Mouse (Mus musculus): ENCODE results near the gene Slc1a4. TPM values are rescaled to one million over a fixed set of nuclear protein-coding genes. Genes with fewer than 3 reads are reported as not detected.

The Slc1a4 gene
- polyA plus RNA-seq, 1 experiment = 2.9 TPM

- DNase-seq (ENCODE audit: low spot score) = no peak
These were observed 7.3 kb downstream of the Slc1a4 start for GRCm38 (mm10) chr11:20325073-20325694.

- no peak for DNase-seq (ENCODE audit: low spot score)
These were observed 8.5 kb downstream of the Slc1a4 start for GRCm38 (mm10) chr11:20324006-20324405.

- no peak for DNase-seq (ENCODE audit: low spot score)
These were observed 10.1 kb downstream of the Slc1a4 start for GRCm38 (mm10) chr11:20322366-20322765.

- DNase-seq (ENCODE audit: low spot score) = no peak
These were observed 11.9 kb downstream of the Slc1a4 start for GRCm38 (mm10) chr11:20320661-20321060.

- DNase-seq (ENCODE audit: low spot score) = no peak
These were observed 13.7 kb downstream of the Slc1a4 start for GRCm38 (mm10) chr11:20318659-20319454.

GRCm38 (mm10) chr11:20313576-20313975 is 18.9 kb downstream of the Slc1a4 start:
- no peak for DNase-seq (ENCODE audit: low spot score)

GRCm38 (mm10) chr11:20309044-20309443 is 23.5 kb downstream of the Slc1a4 start:
- DNase-seq (ENCODE audit: low spot score) = no peak

- no peak for DNase-seq (ENCODE audit: low spot score)
These were observed 25.1 kb downstream of the Slc1a4 start for GRCm38 (mm10) chr11:20307409-20307808.

GRCm38 (mm10) chr11:20305641-20306040 is 26.9 kb downstream of the Slc1a4 start:
- DNase-seq (ENCODE audit: low spot score) = no peak

GRCm38 (mm10) chr11:20304341-20304740 is 28.2 kb downstream of the Slc1a4 start:
- no peak for DNase-seq (ENCODE audit: low spot score)

GRCm38 (mm10) chr11:20301332-20301731 is 31.2 kb downstream of the Slc1a4 start:
- no peak for DNase-seq (ENCODE audit: low spot score)

GRCm38 (mm10) chr11:20300850-20301249 is 31.7 kb downstream of the Slc1a4 start:
- no peak for DNase-seq (ENCODE audit: low spot score)

GRCm38 (mm10) chr11:20299900-20300299 is 32.6 kb downstream of the Slc1a4 start:
- no peak for DNase-seq (ENCODE audit: low spot score)

- no peak for DNase-seq (ENCODE audit: low spot score)
These were observed 48.0 kb downstream of the Slc1a4 start for GRCm38 (mm10) chr11:20284463-20284862.

GRCm38 (mm10) chr11:20282601-20283219 is 49.8 kb downstream of the Slc1a4 start:
- no peak for DNase-seq (ENCODE audit: low spot score)

GRCm38 (mm10) chr11:20280982-20281381 is 51.5 kb downstream of the Slc1a4 start:
- no peak for DNase-seq (ENCODE audit: low spot score)

GRCm38 (mm10) chr11:20278702-20279101 is 53.8 kb downstream of the Slc1a4 start:
- no peak for DNase-seq (ENCODE audit: low spot score)

- DNase-seq (ENCODE audit: low spot score) = no peak
These were observed 55.4 kb downstream of the Slc1a4 start for GRCm38 (mm10) chr11:20277106-20277505.

GRCm38 (mm10) chr11:20275974-20276373 is 56.5 kb downstream of the Slc1a4 start:
- no peak for DNase-seq (ENCODE audit: low spot score)

- DNase-seq (ENCODE audit: low spot score) = no peak
These were observed 62.6 kb downstream of the Slc1a4 start for GRCm38 (mm10) chr11:20269885-20270284.

- no peak for DNase-seq (ENCODE audit: low spot score)
These were observed 69.7 kb downstream of the Slc1a4 start for GRCm38 (mm10) chr11:20262628-20263380.

GRCm38 (mm10) chr11:20254791-20255190 is 77.7 kb downstream of the Slc1a4 start:
- DNase-seq (ENCODE audit: low spot score) = no peak

All from urinary bladder, adult 2 months (tissue).